32 mouse cellular contexts compared by ENCODE assay signal in the genomic region with DNA sequence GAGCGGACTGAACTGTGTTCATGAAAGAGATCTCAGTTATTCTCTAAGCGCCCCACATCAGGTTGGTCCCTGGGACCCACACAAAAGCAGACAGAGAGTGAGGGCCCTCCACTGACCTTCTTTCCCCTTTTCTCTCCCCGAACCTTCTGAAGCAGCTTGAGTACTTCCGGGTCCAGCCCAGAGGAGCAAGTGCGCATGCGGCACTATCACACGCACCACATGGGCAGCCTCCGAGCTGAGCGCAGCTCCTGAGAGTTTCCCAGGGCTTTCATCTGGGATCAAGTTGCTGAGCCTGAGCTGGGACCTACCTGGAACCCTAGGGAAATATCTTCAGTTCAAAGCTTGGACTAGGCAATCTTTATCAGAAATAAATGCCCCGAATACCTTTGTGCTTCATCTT. TPM values are rescaled to one million over a fixed set of nuclear protein-coding genes. Genes with fewer than 3 reads are reported as not detected.
"Had no signal": no experiment of that assay in that cellular context is flagged by ENCODE, and none has a peak within 500 bp of the region (broad histone marks: within the 10 kb centered on the region; RNA-seq: fewer than 3 reads in every experiment).

No protein-coding gene starts in this region.

- H3K4me3 ChIP-seq: heart, adult 2 months; heart, embryonic 13.5 days; heart, embryonic 15.5 days; hindbrain, embryonic 13.5 days; hindbrain, embryonic 15.5 days; intestine, embryonic 15.5 days; left cerebral cortex, adult 2 months; limb, embryonic 10.5 days; limb, embryonic 12.5 days; liver, embryonic 13.5 days had no signal

- H3K9me3 ChIP-seq: heart, embryonic 13.5 days; heart, embryonic 15.5 days; hindbrain, embryonic 15.5 days; intestine, embryonic 15.5 days; limb, embryonic 10.5 days; liver, embryonic 13.5 days had no signal

- H3K27ac ChIP-seq: heart, adult 2 months; heart, embryonic 13.5 days; heart, embryonic 15.5 days; hindbrain, embryonic 13.5 days; hindbrain, embryonic 15.5 days; intestine, embryonic 15.5 days; left cerebral cortex, adult 2 months; limb, embryonic 10.5 days; limb, embryonic 12.5 days; liver, embryonic 13.5 days had no signal

- H3K36me3 ChIP-seq: heart, embryonic 13.5 days; heart, embryonic 15.5 days; hindbrain, embryonic 13.5 days; hindbrain, embryonic 15.5 days; intestine, embryonic 15.5 days; limb, embryonic 10.5 days; limb, embryonic 12.5 days; liver, embryonic 13.5 days had no signal

- DNase-seq: gastrocnemius, postnatal 14 days; gastrocnemius, postnatal 36 days; heart, adult 11 months; heart, adult 2 months; heart, postnatal 14 days; heart, postnatal 36 days; kidney, adult 18-20 months; kidney, adult 8-10 months; kidney, postnatal 10 days; kidney, postnatal 25 days; liver; liver, embryonic 13.5 days had no signal

- H3K27me3 ChIP-seq: hindbrain, embryonic 15.5 days; intestine, embryonic 15.5 days had no signal

- H3K9ac ChIP-seq: heart, embryonic 13.5 days; heart, embryonic 15.5 days; hindbrain, embryonic 13.5 days; hindbrain, embryonic 15.5 days; intestine, embryonic 15.5 days; limb, embryonic 12.5 days; liver, embryonic 13.5 days had no signal

- H3K4me1 ChIP-seq: heart, embryonic 13.5 days; heart, embryonic 15.5 days; hindbrain, embryonic 13.5 days; intestine, embryonic 15.5 days; limb, embryonic 12.5 days; liver, embryonic 13.5 days had no signal

RNA-seq across cellular contexts. Expression of a gene that starts 9.6 kb away (rescaled TPM):
- total RNA-seq: gastrocnemius, adult 18-20 months; gastrocnemius, adult 8-10 months; gastrocnemius, postnatal 36 days; heart, adult 2 months; heart, postnatal 14 days; heart, postnatal 36 days; hematopoietic stem cell, adult 5-6 weeks; layer of hippocampus, postnatal 10 days; layer of hippocampus, postnatal 25 days; left cerebral cortex, adult 2 months; left cerebral cortex, postnatal 14 days; left cerebral cortex, postnatal 36 days had no signal
- polyA plus RNA-seq: heart, adult 2 months; heart, postnatal 0 days; hindbrain, embryonic 13.5 days; inflammation-experienced regulatory T-cells, adult 6 months; intestine, postnatal 0 days had no signal

RNA-seq across cellular contexts. Expression of a gene that starts 25.6 kb away (rescaled TPM):
- total RNA-seq: gastrocnemius, adult 8-10 months; gastrocnemius, postnatal 14 days; gastrocnemius, postnatal 36 days; hematopoietic stem cell, adult 5-6 weeks; layer of hippocampus, adult 18-20 months; layer of hippocampus, adult 8-10 months; layer of hippocampus, postnatal 10 days; layer of hippocampus, postnatal 25 days; left cerebral cortex, adult 2 months; left cerebral cortex, postnatal 14 days; left cerebral cortex, postnatal 36 days had no signal
- polyA plus RNA-seq: hindbrain, embryonic 15.5 days had no signal
